Mouse (Mus musculus) hindbrain, embryonic 10.5 days (tissue): ENCODE results near the gene Vapb. TPM values are rescaled to one million over a fixed set of nuclear protein-coding genes. Genes with fewer than 3 reads are reported as not detected.
"Not testable (repeated sequence)": the region's sequence is repeated elsewhere in the genome, so short reads cannot be mapped to it uniquely, and the experiment has no call there.

Experiments used
- DNase-seq: peaks from one replicate; pipeline ENCODE4 v3.0.0-alpha.2; 2017; ENCODE audit warnings: low spot score
- H3K27ac ChIP-seq: fragments of 300-500 bp; sonication (generic); 2 replicates; pipeline ENCODE4 v1.5.1; 2016; ENCODE audit warnings: mild to moderate bottlenecking, moderate library complexity
- H3K27me3 ChIP-seq: fragments of 300-500 bp; sonication (generic); 2 replicates; pipeline ENCODE4 v1.6.1; 2016; ENCODE audit warnings: mild to moderate bottlenecking; ENCODE audit not compliant: poor library complexity, insufficient read depth, severe bottlenecking
- H3K36me3 ChIP-seq: fragments of 300-500 bp; sonication (generic); 2 replicates; pipeline ENCODE4 v1.6.1; 2016; ENCODE audit warnings: mild to moderate bottlenecking, moderate library complexity
- H3K4me1 ChIP-seq: fragments of 300-500 bp; sonication (generic); replicated peaks from 2 replicates; pipeline ENCODE4 v1.6.1; 2016; ENCODE audit warnings: mild to moderate bottlenecking
- H3K4me3 ChIP-seq: fragments of 300-500 bp; sonication (generic); 2 replicates; pipeline ENCODE4 v1.5.1; 2016; ENCODE audit warnings: mild to moderate bottlenecking, moderate library complexity
- H3K9me3 ChIP-seq: fragments of 300-500 bp; sonication (generic); 2 replicates; pipeline ENCODE4 v1.6.1; 2016; ENCODE audit warnings: mild to moderate bottlenecking, moderate library complexity
- WGBS: fragments of 180-500 bp; shearing (Covaris S2); methylation state at CpG from one replicate; pipeline ENCODE4 v1.1.7; 2016; 5-methylcytosine and 5-hydroxymethylcytosine counted together
- polyA plus RNA-seq: library from polyadenylated mRNA; unstranded; fragments of >200 nt; fragmentation: Nextera tagmentation; extraction: Ambion mirVana; gene quantifications from 2 replicates; pipeline ENCODE4 v1.2.1, GENCODE M21; 2016

Gene Vapb
- polyA plus RNA-seq, 1 experiment from 2014 or later, result 14.9 TPM

GRCm38 (mm10) chr2:173714620-173715218 lies 22.6 kb upstream of the Vapb start:
- H3K27ac ChIP-seq, result peak overlapping the region; percentile 81

GRCm38 (mm10) chr2:173716966-173717365 lies 20.3 kb upstream of the Vapb start:
- Histone ChIP-seq H3K27ac (no peak overlapping the region; the same call in 1 of the 2 replicates), H3K9me3 (no peaks in the 10 kb centered on the region; the same call in 1 of the 2 replicates), H3K27me3 (no peaks in the 10 kb centered on the region), H3K4me1 (peaks cover 35% of the 10 kb centered on the region), H3K36me3 (no peaks in the 10 kb centered on the region), H3K4me3 (no peak overlapping the region)
- WGBS, result 86% methylated on average over 5 of the region's 5 CpGs
- no peak for DNase-seq

More at GRCm38 (mm10) chr2:173714620-173715218, 22.6 kb upstream of the Vapb start:
- DNase-seq, result no peak
- Histone ChIP-seq H3K4me1 (peaks cover 37% of the 10 kb centered on the region), H3K9me3 (no peaks in the 10 kb centered on the region; the same call in 1 of the 2 replicates), H3K4me3 (no peak overlapping the region), H3K36me3 (no peaks in the 10 kb centered on the region), H3K27me3 (no peaks in the 10 kb centered on the region)
- 43% methylated on average over 8 of the region's 8 CpGs for WGBS

DNA sequence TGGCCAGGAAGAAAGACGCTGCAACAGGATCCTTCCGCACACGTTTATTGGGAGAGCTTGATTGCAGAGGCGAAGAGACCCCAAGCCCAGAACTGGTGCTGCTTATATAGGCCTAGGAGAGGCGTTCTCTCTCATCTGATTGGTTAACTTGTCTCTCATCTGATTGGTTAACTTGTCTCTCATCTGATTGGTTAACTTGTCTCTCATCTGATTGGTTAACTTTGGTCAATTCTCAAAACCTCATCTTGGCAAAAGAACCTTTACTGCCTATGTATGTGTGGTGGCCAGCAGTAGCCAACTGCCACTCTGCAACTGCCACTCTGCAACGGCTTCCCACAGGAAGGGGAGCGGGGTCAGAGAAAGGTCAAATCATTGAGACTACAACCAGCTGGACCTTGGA lies 18.2 kb upstream of the Vapb start, which contains the start of gene 1700010B08Rik:
Gene 1700010B08Rik, plus strand, starts transcription at position 301 of the 400 bp plus-strand sequence.
- 92% methylated on average over 7 of the region's 7 CpGs for WGBS
- not testable (repeated sequence) for H3K27ac ChIP-seq, DNase-seq

DNA sequence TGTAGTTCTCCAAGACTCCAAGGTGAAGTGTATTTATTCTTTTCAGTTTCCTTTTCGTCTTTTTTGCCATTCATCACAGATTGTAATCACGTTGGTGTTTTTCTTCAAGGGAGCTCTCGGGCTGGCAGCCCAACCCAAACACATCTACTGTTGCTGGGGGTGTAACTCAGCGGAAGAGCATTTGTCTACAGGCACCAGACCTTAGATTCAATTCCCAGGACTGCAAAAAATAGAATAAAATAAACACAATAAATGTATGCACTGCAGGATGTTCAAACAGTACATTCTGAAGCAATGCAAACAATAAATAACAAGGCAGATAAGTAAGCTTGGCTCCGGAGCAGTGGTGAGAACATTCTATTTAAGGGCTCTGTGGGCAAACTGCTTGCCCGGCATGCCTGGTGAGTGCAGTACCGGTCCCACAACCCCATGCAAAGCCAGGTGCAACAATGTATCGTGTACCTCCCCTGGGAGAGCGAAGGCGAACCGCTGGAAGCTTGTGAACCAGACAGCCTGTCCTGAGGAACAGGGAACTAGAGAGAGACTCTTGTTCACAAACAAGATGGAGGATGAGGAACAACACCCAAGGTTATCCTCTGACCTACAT lies 15.0 kb upstream of the Vapb start:
- Histone ChIP-seq H3K36me3 (no peaks in the 10 kb centered on the region), H3K27me3 (no peaks in the 10 kb centered on the region), H3K4me3 (no peak overlapping the region), H3K27ac (no peak overlapping the region), H3K9me3 (no peaks in the 10 kb centered on the region; the same call in 1 of the 2 replicates), H3K4me1 (peaks cover 14% of the 10 kb centered on the region)
- no peak for DNase-seq
- WGBS, result 87% methylated on average over 11 of the region's 11 CpGs

More for the DNA sequence above, 18.2 kb upstream of the Vapb start, which contains the start of gene 1700010B08Rik:
- H3K4me1 ChIP-seq, result peaks cover 19% of the 10 kb centered on the region
- not testable (repeated sequence) for H3K9me3 ChIP-seq, H3K36me3 ChIP-seq, H3K4me3 ChIP-seq, H3K27me3 ChIP-seq

GRCm38 (mm10) chr2:173724382-173724781 lies 12.9 kb upstream of the Vapb start:
- peak; percentile 36 for DNase-seq

GRCm38 (mm10) chr2:173724940-173725807 lies 12.1 kb upstream of the Vapb start:
- Histone ChIP-seq H3K36me3 (no peaks in the 10 kb centered on the region), H3K9me3 (no peaks in the 10 kb centered on the region), H3K4me1 (peaks cover 20% of the 10 kb centered on the region), H3K27me3 (no peaks in the 10 kb centered on the region), H3K4me3 (no peak overlapping the region), H3K27ac (peak overlapping the region; percentile 47)
- WGBS, result 58% methylated on average over 15 of the region's 15 CpGs
- DNase-seq, result peak; percentile 29

More at GRCm38 (mm10) chr2:173724382-173724781, 12.9 kb upstream of the Vapb start:
- H3K4me3 ChIP-seq, result no peak overlapping the region
- H3K27ac ChIP-seq, result peak overlapping the region; percentile 74
- no peaks in the 10 kb centered on the region for H3K9me3 ChIP-seq
- WGBS, result 52% methylated on average over 14 of the region's 14 CpGs
- H3K36me3 ChIP-seq, result no peaks in the 10 kb centered on the region
- no peaks in the 10 kb centered on the region for H3K27me3 ChIP-seq
- H3K4me1 ChIP-seq, result peaks cover 14% of the 10 kb centered on the region

DNA sequence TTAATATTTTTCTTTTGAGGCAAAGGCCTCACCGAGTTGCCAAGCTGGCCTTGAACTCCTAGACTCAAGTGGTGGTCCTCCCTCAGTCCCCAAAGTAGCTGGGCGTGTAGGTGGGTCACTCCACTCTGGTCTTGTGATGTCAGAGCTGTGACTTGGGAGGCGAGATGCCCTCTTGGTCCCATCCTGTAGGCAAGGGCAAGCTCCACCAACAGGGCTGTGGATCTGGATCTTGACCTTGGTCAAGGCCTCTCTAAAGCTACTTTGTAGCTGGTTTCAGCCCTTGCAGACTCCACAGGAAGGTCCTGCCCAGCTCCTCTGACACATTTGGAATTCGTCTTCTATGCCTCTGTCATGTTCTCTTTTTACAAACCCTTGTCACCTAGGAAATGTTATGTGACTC lies 11.5 kb upstream of the Vapb start:
- Histone ChIP-seq H3K36me3 (no peaks in the 10 kb centered on the region), H3K4me3 (no peak overlapping the region), H3K4me1 (peaks cover 26% of the 10 kb centered on the region), H3K27me3 (no peaks in the 10 kb centered on the region), H3K27ac (peak overlapping the region; percentile 47), H3K9me3 (no peaks in the 10 kb centered on the region)
- no peak for DNase-seq
- WGBS, result 85% methylated on average over 4 of the region's 4 CpGs

DNA sequence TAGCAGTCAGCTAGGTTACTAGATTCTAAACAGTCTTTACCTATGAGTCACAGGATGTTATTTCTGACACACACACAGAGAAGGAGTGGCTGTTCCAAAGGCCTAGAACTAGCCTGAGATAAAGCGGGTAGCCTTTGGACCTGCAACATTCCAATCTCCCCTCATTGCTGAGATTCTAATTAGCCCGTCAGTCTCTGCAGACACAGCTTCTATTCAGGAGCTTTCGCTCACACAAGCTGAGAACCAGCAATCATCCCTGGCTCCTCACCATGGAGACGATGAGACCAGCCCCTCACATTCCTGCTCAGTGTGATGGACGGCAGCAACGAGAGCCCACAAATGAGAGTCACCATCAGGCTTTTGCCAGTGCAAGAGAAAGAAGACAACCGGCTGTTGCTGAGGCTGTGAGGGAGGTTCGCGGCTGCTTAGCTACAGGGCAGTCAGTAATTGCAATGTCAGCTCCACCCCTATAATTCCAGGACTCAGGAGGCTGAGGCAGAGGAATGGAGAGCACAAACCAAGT lies 6.8 kb upstream of the Vapb start:
- no peaks in the 10 kb centered on the region for H3K9me3 ChIP-seq
- peak overlapping the region; percentile 76 for H3K27ac ChIP-seq
- 13% methylated on average over 9 of the region's 9 CpGs for WGBS
- H3K4me3 ChIP-seq, result 0 out of 2 replicates have a peak overlapping the region, but pooled peaks have one; percentile 6
- H3K36me3 ChIP-seq, result no peaks in the 10 kb centered on the region
- 0 out of 2 replicates have a peak, but pooled peaks cover 4% of the 10 kb centered on the region for H3K27me3 ChIP-seq
- peaks cover 29% of the 10 kb centered on the region for H3K4me1 ChIP-seq
- DNase-seq, result peak; percentile 79

- Histone ChIP-seq H3K4me1 (peaks cover 48% of the 10 kb centered on the region), H3K9me3 (no peaks in the 10 kb centered on the region), H3K4me3 (no peak overlapping the region), H3K36me3 (peaks cover 11% of the 10 kb centered on the region), H3K27me3 (0 out of 2 replicates have a peak, but pooled peaks cover 4% of the 10 kb centered on the region), H3K27ac (no peak overlapping the region)
- 67% methylated on average over 2 of the region's 2 CpGs for whole genome bisulfite sequencing
- no peak for DNase-seq
Measured at GRCm38 (mm10) chr2:173734426-173734825, 2.9 kb upstream of the Vapb start.

DNA sequence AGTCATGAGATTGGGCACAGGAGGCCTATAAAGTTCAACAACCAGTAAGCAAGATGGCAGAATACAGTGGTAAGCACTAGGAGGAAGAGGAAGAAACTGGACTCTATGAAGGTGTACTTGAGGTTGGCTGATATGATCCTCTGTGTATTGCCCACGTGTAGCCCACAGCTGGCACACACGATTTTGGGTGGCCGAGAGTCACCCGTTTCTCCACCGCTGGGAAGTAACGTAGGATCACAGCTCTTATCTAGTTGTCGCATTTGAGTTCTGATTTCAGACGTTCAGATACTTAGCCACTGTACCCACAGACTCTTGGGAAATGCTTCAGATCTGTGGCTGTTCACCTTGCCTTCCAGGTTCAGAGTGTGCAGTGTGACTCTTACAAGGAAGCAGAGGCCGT lies 921 bp downstream of the Vapb start:
- Histone ChIP-seq H3K4me3 (peak overlapping the region; percentile 89), H3K4me1 (peaks cover 29% of the 10 kb centered on the region)
- 87% methylated on average over 9 of the region's 9 CpGs for WGBS

DNA sequence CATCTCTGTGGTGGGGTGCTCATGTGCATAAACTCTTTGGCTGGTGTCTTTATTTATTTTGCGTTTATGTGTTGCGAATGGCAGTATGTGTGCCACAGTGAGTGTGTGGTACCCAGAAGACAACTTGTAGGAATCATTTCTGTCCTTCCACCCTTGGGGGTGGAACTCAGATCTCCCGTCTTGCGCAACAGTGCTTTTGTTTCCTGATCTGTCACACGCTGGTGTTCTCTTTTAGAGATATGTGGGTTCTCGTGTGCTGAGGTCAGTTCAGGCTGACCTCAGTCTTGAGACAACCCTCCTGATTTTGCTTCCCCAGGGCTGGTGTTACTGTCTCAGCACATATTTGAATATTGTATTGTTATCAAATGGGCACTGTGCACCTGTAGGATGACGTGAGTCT lies 1.8 kb downstream of the Vapb start:
- WGBS, result 87% methylated on average over 7 of the region's 7 CpGs
- Histone ChIP-seq H3K27me3 (no peaks in the 10 kb centered on the region), H3K9me3 (no peaks in the 10 kb centered on the region), H3K4me3 (no peak overlapping the region), H3K27ac (no peak overlapping the region), H3K4me1 (peaks cover 32% of the 10 kb centered on the region), H3K36me3 (peaks cover 22% of the 10 kb centered on the region)
- no peak for DNase-seq

More for the DNA sequence above, 921 bp downstream of the Vapb start:
- H3K27me3 ChIP-seq, result no peaks in the 10 kb centered on the region
- H3K36me3 ChIP-seq, result peaks cover 22% of the 10 kb centered on the region
- no peak for DNase-seq
- H3K9me3 ChIP-seq, result no peaks in the 10 kb centered on the region
- peak overlapping the region; percentile 95 for H3K27ac ChIP-seq

GRCm38 (mm10) chr2:173742090-173742489 lies 4.8 kb downstream of the Vapb start:
- H3K4me1 ChIP-seq, result peaks cover 33% of the 10 kb centered on the region
- H3K27ac ChIP-seq, result no peak overlapping the region
- H3K36me3 ChIP-seq, result peaks cover 35% of the 10 kb centered on the region
- peaks cover 2% of the 10 kb centered on the region; the same call in 1 of the 2 replicates for H3K9me3 ChIP-seq
- 90% methylated on average over 13 of the region's 13 CpGs for WGBS
- no peak overlapping the region for H3K4me3 ChIP-seq
- H3K27me3 ChIP-seq, result no peaks in the 10 kb centered on the region
- DNase-seq, result no peak
